ENCODE assay signal across 28 mouse cellular contexts in genomic region chr8:89052880-89053279, GRCm38 (mm10). TPM values are rescaled to one million over a fixed set of nuclear protein-coding genes. Genes with fewer than 3 reads are reported as not detected.
DNase-seq lines count a peak whose midpoint lies in the region; ATAC-seq and TF ChIP-seq lines count a peak whose summit lies in the region.
"Had no signal": no experiment of that assay in that cellular context is flagged by ENCODE, and none has a peak within 500 bp of the region (broad histone marks: within the 10 kb centered on the region; RNA-seq: fewer than 3 reads in every experiment).

No protein-coding gene starts in this region.

- peak overlapping the region; percentile 88 for H3K4me3 ChIP-seq in E14TG2a.4 (replicated peaks; ENCODE audit: low read length)
- no peak overlapping the region for H3K4me3 ChIP-seq in left cerebral cortex, adult 2 months
- no peak overlapping the region for H3K4me3 ChIP-seq in midbrain, embryonic 15.5 days
- no peak overlapping the region for H3K4me3 ChIP-seq in forebrain, embryonic 11.5 days (ENCODE audit: low read depth, low read length)
- H3K4me3 ChIP-seq: embryonic facial prominence, embryonic 12.5 days; forebrain, embryonic 12.5 days had no signal

- H3K4me2 ChIP-seq in midbrain, embryonic 15.5 days: no peak overlapping the region
- H3K4me2 ChIP-seq in forebrain, embryonic 11.5 days (ENCODE audit: low read depth, low read length, severe bottlenecking): no peak overlapping the region
- H3K4me2 ChIP-seq: embryonic facial prominence, embryonic 12.5 days; forebrain, embryonic 12.5 days had no signal

- DNase-seq in ES-CJ7 (ENCODE audit: low read depth, low spot score) (peak; percentile 96), R1 (ENCODE audit: low read depth, low spot score) (peak; percentile 98), ZHBTc4 (ENCODE audit: low read depth, low spot score) (peak; percentile 94)
- DNase-seq in right cerebral cortex, adult 18-20 months: no peak
- no peak for DNase-seq in left cerebral cortex, adult 2 months (ENCODE audit: extremely low spot score in 1 of 2, low spot score in 2 of 2)
- DNase-seq in forebrain, embryonic 11.5 days (ENCODE audit: low spot score): no peak
- DNase-seq: adrenal gland, adult 2 months; adrenal gland, postnatal 10 days; adrenal gland, postnatal 25 days; B cell, adult 2 months; cerebellum, adult 11 months; cerebellum, adult 18-20 months; cerebellum, adult 8-10 months; cerebellum, adult 9-11 months; cerebellum, postnatal 14 days; cerebellum, postnatal 36 days; embryo, embryonic 11 days had no signal

- no peak for ATAC-seq in midbrain, embryonic 15.5 days (replicated peaks)
- ATAC-seq in forebrain, embryonic 11.5 days (replicated peaks; ENCODE audit: low FRiP score): no peak
- ATAC-seq: CD4-positive, CD25-positive, alpha-beta regulatory T cell, adult 4 months; forebrain, embryonic 14.5 days; forebrain, embryonic 16.5 days; Patski had no signal

- H3K27ac ChIP-seq in left cerebral cortex, adult 2 months: no peak overlapping the region
- no peak overlapping the region for H3K27ac ChIP-seq in midbrain, embryonic 15.5 days
- H3K27ac ChIP-seq in forebrain, embryonic 11.5 days (ENCODE audit: low read depth, low read length): no peak overlapping the region
- H3K27ac ChIP-seq: embryonic facial prominence, embryonic 12.5 days; forebrain, embryonic 12.5 days had no signal

- peaks cover 80% of the 10 kb centered on the region for H3K4me1 ChIP-seq in E14TG2a.4 (replicated peaks; ENCODE audit: low read depth, low read length)
- no peaks in the 10 kb centered on the region for H3K4me1 ChIP-seq in midbrain, embryonic 15.5 days
- H3K4me1 ChIP-seq in forebrain, embryonic 11.5 days (replicated peaks; ENCODE audit: control insufficient read depth, insufficient read depth, low read length): no peaks in the 10 kb centered on the region

- H3K36me3 ChIP-seq in E14TG2a.4 (ENCODE audit: insufficient read depth, low read length): peaks cover 48% of the 10 kb centered on the region
- no peaks in the 10 kb centered on the region for H3K36me3 ChIP-seq in midbrain, embryonic 15.5 days (replicated peaks)
- no peaks in the 10 kb centered on the region for H3K36me3 ChIP-seq in forebrain, embryonic 11.5 days (ENCODE audit: control insufficient read depth, insufficient read depth, low read length)
- H3K36me3 ChIP-seq: embryonic facial prominence, embryonic 12.5 days; forebrain, embryonic 12.5 days; G1E had no signal

- H3K9me3 ChIP-seq in E14TG2a.4 (ENCODE audit: low read length): no peaks in the 10 kb centered on the region
- no peaks in the 10 kb centered on the region for H3K9me3 ChIP-seq in midbrain, embryonic 15.5 days
- no peaks in the 10 kb centered on the region for H3K9me3 ChIP-seq in forebrain, embryonic 11.5 days (ENCODE audit: control insufficient read depth, low read length)
- H3K9me3 ChIP-seq: embryonic facial prominence, embryonic 12.5 days; forebrain, embryonic 12.5 days had no signal

- 91% methylated on average over 7 of the region's 7 CpGs for WGBS in midbrain, embryonic 15.5 days
- WGBS in forebrain, embryonic 11.5 days: 91% methylated on average over 7 of the region's 7 CpGs

- intact Hi-C loops in left cerebral cortex, adult 2 months (cut with DNase I): no loop called here

- H3K27me3 ChIP-seq in E14TG2a.4 (ENCODE audit: insufficient read depth, low read length): no peaks in the 10 kb centered on the region
- H3K27me3 ChIP-seq in midbrain, embryonic 15.5 days (replicated peaks): peaks cover 34% of the 10 kb centered on the region
- H3K27me3 ChIP-seq in forebrain, embryonic 11.5 days (ENCODE audit: control insufficient read depth, insufficient read depth, low read length): peaks cover 2% of the 10 kb centered on the region; the same call in 1 of the 2 replicates
- H3K27me3 ChIP-seq: CH12.LX, Patski had no signal

- H3K9ac ChIP-seq in midbrain, embryonic 15.5 days: no peak overlapping the region
- H3K9ac ChIP-seq in forebrain, embryonic 11.5 days (ENCODE audit: low read length): no peak overlapping the region
- H3K9ac ChIP-seq: embryonic facial prominence, embryonic 12.5 days; forebrain, embryonic 12.5 days had no signal

- TF ChIP-seq CTCF in E14TG2a.4 (conservative IDR thresholded peaks at IDR 0.05; ENCODE audit: low read length): no peak
- no peak for TF ChIP-seq CTCF in left cerebral cortex, adult 2 months (IDR thresholded peaks at IDR 0.05)

RNA-seq across cellular contexts. Expression of gene Sall1, which starts 8.9 kb away (rescaled TPM):
- 10 to 100 TPM; 11.5 to 11.6 TPM for total RNA-seq in left cerebral cortex, adult 2 months (2021)
- 6.6 and 6.8 TPM in 2 replicates for polyA plus RNA-seq in midbrain, embryonic 15.5 days (2015; fragmentation: Nextera tagmentation; extraction: Ambion mirVana)
- 27.8 and 32.9 TPM in 2 replicates for polyA plus RNA-seq in forebrain, embryonic 11.5 days (2014; fragmentation: Nextera tagmentation; extraction: Ambion mirVana)
- total RNA-seq: adrenal gland, postnatal 25 days; CH12.LX; common myeloid progenitor, adult 5-6 weeks had no signal
- polyA plus RNA-seq: adrenal gland, adult 2 months; CD4-positive, CD25-positive, alpha-beta regulatory T cell, adult 4 months; G1E had no signal

Comparison
In these comparisons a context has a peak if more than half of its experiments do, and no peak if none do; other contexts are left out.
1. DNase-seq: peak in ES-CJ7 (single experiment), R1 (single experiment) and ZHBTc4 (single experiment); none in right cerebral cortex, adult 18-20 months (single experiment), left cerebral cortex, adult 2 months (0 of 2) and forebrain, embryonic 11.5 days (single experiment).